Mouse (Mus musculus) stomach, postnatal 0 days (tissue): ENCODE measurements around the gene Naga. TPM values are rescaled to one million over a fixed set of nuclear protein-coding genes. Genes with fewer than 3 reads are reported as not detected.
A peak's percentile ranks its signal among the peaks of the same experiment; 100 is the strongest.

Source experiments
- ATAC-seq: fragments of 200-750 bp; cut with Nextera tagmentation; 2 replicates; pipeline ENCODE4 v1.8.0; 2017; ENCODE audit not compliant: low FRiP score, low TSS enrichment
- DNase-seq: peaks from one replicate; pipeline ENCODE4 v3.0.0-alpha.2; 2016; ENCODE audit warnings: low spot score
- H3K27ac ChIP-seq: fragments of 300-500 bp; sonication (generic); replicated peaks from 2 replicates; pipeline ENCODE4 v1.5.1; 2014; ENCODE audit warnings: mild to moderate bottlenecking, control low read depth
- H3K27me3 ChIP-seq: fragments of 300-500 bp; sonication (generic); 2 replicates; pipeline ENCODE4 v1.6.1; 2014; ENCODE audit warnings: low read length; ENCODE audit not compliant: control insufficient read depth, insufficient read depth
- H3K36me3 ChIP-seq: fragments of 300-500 bp; sonication (generic); 2 replicates; pipeline ENCODE4 v1.6.1; 2014; ENCODE audit warnings: low read length, mixed read lengths; ENCODE audit not compliant: control insufficient read depth, insufficient read depth
- H3K4me1 ChIP-seq: fragments of 300-500 bp; sonication (generic); replicated peaks from 2 replicates; pipeline ENCODE4 v1.6.1; 2014; ENCODE audit warnings: antibody characterized with exemption; ENCODE audit not compliant: control insufficient read depth, insufficient read depth
- H3K4me2 ChIP-seq: fragments of 300-500 bp; sonication (generic); replicated peaks from 2 replicates; pipeline ENCODE4 v1.6.1; 2014; ENCODE audit warnings: low read depth, mild to moderate bottlenecking, control low read depth, moderate library complexity
- H3K4me3 ChIP-seq: fragments of 300-500 bp; sonication (generic); 2 replicates; pipeline ENCODE4 v1.5.1; 2014; ENCODE audit warnings: low read depth, low read length, control low read depth
- H3K9ac ChIP-seq: fragments of 300-500 bp; sonication (generic); 2 replicates; pipeline ENCODE4 v1.6.1; 2014; ENCODE audit warnings: mild to moderate bottlenecking, low read length, control low read depth, mixed read lengths
- H3K9me3 ChIP-seq: fragments of 300-500 bp; sonication (generic); 2 replicates; pipeline ENCODE4 v1.6.1; 2016; ENCODE audit warnings: low read length; ENCODE audit not compliant: control insufficient read depth
- CTCF ChIP-seq: IDR thresholded peaks from 2 replicates; pipeline ENCODE4 v1.5.1; 2016; ENCODE audit warnings: antibody characterized with exemption, low read depth, mild to moderate bottlenecking, moderate library complexity
- EP300 ChIP-seq: optimal IDR thresholded peaks from 2 replicates; pipeline ENCODE3; 2016; ENCODE audit warnings: antibody characterized with exemption
- WGBS: fragments of 180-500 bp; shearing (Covaris S2); extraction: QIAGEN DNeasy Blood & Tissue Kit; methylation state at CpG from one replicate; pipeline ENCODE4 v1.1.7; 2014; 5-methylcytosine and 5-hydroxymethylcytosine counted together
- polyA plus RNA-seq: library from polyadenylated mRNA; unstranded; fragments of >200 nt; fragmentation: Nextera tagmentation; extraction: Ambion mirVana; gene quantifications from 2 replicates; pipeline ENCODE4 v1.2.1, GENCODE M21; 2015

The Naga gene
- polyA plus RNA-seq, 1 experiment from 2014 or later, result 83.1 TPM

DNA sequence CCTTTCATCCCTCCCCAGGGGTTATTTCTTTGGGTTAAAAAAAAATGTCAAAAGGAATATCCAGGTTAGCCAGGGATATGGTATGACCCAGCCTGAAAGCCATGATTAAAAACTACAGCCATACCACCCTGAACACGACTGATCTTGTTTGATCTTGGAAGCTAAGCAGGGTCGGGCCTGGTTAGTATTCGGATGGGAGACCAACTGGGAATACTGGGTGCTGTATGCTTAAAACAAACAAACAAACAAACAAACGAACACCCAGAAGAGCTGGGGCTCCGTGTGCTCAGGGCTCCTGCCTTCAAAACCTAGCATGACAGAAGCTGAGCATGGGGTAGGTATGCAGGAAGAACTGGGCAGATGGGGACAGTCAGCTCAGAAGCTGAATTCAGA, 3.8 kb upstream of the Naga start:
- peak overlapping the region; percentile 83; the same call in 1 of the 2 replicates for H3K9ac ChIP-seq
- WGBS, result 70% methylated on average over 5 of the region's 5 CpGs
- H3K4me3 ChIP-seq, result no peak overlapping the region

DNA sequence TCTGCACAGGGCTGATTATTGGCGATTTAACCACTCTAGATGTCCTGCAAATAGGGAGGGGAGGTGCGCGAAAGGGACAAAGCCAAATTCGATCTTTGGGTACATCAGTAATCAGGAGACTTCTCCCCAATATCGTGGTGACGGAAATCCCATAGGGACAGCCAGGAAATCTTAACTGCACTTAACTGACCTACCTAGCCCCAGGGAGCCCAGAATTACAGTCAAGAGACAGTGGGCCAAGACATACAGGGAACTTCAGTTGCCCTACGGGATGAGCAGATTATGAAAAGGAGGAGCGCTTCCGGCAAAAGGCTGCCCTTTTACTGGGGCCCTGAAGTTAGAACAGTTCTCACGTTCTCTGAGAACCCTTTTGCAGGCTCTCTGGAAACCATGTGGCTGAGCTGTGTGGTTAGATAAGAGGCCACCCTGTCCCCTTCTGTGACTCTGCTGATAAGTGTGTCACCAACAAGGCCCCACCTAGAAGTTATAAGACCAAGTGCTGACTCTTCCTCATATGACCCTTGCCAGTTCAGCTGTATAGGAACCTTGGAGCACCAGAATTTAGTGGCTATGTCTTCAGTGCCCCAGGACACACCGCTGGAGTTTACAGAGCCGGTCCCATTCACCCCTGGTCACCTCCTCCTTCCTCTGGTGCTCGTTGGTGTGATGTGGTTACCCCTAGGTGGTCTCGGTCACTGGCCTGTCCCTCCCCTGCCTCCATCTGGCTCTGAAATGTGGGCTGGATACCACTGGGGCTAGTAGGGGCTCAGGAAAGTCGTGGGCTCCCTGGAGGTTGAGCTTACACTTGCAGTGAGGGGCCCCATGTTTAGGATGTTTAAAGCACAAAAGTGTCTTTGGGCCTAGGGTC, 3.2 kb upstream of the Naga start:
- peak overlapping the region; percentile 92 for H3K4me2 ChIP-seq
- no peak for TF ChIP-seq EP300
- no peak for TF ChIP-seq CTCF
- H3K9me3 ChIP-seq, result no peaks in the 10 kb centered on the region
- peaks cover 10% of the 10 kb centered on the region for H3K4me1 ChIP-seq
- DNase-seq, result no peak
- peak overlapping the region; percentile 56 for H3K4me3 ChIP-seq
- no peak for ATAC-seq
- peak overlapping the region; percentile 83 for H3K9ac ChIP-seq
- H3K27me3 ChIP-seq, result no peaks in the 10 kb centered on the region
- WGBS, result 40% methylated on average over 15 of the region's 15 CpGs
- H3K27ac ChIP-seq, result peak overlapping the region; percentile 91
- H3K36me3 ChIP-seq, result peaks cover 1% of the 10 kb centered on the region; the same call in 1 of the 2 replicates

More for the DNA sequence above, 3.8 kb upstream of the Naga start:
- Histone ChIP-seq H3K27ac (peak overlapping the region; percentile 91; the same call in 1 of the 2 replicates), H3K4me1 (peaks cover 14% of the 10 kb centered on the region), H3K36me3 (no peaks in the 10 kb centered on the region), H3K27me3 (no peaks in the 10 kb centered on the region), H3K9me3 (no peaks in the 10 kb centered on the region), H3K4me2 (peak overlapping the region; percentile 92; the same call in 1 of the 2 replicates)
- no peak for DNase-seq
- ATAC-seq, result no peak
- TF ChIP-seq EP300, result no peak
- TF ChIP-seq CTCF, result no peak

DNA sequence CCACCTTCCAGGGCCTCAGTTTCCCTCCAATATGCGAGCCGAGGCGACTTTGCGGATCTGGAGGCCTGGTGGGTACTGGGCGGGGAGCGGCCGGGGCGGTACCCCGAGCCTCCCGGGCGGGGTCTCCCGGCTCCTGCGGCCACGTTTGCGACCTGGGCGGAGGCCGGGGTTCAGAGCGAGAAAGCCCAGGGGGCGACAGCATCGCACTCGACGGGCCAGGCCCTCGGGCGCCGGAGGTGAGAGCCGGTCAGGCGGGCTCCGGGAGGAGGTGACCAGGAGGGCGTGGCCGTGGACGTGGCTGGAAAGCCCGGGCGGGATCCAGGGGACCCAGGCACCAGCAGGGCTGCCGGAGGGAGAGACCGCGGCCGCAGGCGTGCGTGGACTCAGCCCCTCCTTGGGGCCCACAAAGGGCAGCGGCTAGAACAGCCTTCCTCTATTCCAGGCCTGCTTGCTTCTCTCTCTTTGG, 2.3 kb upstream of the Naga start:
- TF ChIP-seq EP300, result no peak
- TF ChIP-seq CTCF, result peak; percentile 31; the same call in 1 of the 2 replicates
- peak overlapping the region; percentile 56 for H3K4me3 ChIP-seq
- H3K27me3 ChIP-seq, result no peaks in the 10 kb centered on the region
- H3K4me1 ChIP-seq, result peaks cover 6% of the 10 kb centered on the region
- H3K9ac ChIP-seq, result peak overlapping the region; percentile 83
- DNase-seq (peak; percentile 84), ATAC-seq (peak; percentile 19)
- H3K36me3 ChIP-seq, result peaks cover 3% of the 10 kb centered on the region; the same call in 1 of the 2 replicates
- WGBS, result 0% methylated on average over 30 of the region's 40 CpGs
- H3K4me2 ChIP-seq, result peak overlapping the region; percentile 92
- no peaks in the 10 kb centered on the region for H3K9me3 ChIP-seq
- peak overlapping the region; percentile 91 for H3K27ac ChIP-seq

DNA sequence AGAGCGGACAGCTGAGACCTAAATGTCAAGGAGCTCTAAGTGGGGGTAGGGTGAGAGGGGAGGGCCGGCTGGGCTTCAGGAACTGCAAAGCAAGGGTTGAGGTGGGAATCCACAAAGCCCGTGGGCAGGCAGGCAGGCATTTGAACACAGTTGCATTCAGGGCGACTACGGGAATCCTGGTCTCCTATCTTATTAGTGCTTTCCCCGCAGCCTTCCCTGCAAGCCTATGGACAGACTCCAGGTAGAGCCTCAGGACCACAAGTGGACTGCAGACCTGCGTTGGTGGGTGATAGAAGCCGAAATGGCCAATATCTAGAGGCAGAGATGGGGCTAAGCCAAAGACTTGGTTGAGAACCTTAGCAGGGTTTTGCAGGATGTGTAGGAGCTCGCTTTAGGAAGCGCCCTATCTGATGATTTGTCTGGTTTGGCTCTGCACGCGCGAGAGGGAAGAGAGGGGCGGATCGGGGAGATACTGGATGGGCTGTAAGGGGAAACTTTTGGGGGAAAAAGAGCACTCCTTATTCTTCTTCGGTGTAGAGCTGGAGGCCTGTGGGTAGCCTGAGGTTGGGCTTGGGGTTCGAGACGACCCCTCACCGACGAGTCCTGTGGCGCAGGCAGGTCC, 1.8 kb upstream of the Naga start:
- Histone ChIP-seq H3K27ac (peak overlapping the region; percentile 91), H3K4me1 (peaks cover 6% of the 10 kb centered on the region), H3K36me3 (peaks cover 6% of the 10 kb centered on the region; the same call in 1 of the 2 replicates), H3K9ac (peak overlapping the region; percentile 83), H3K27me3 (no peaks in the 10 kb centered on the region), H3K9me3 (no peaks in the 10 kb centered on the region), H3K4me2 (peak overlapping the region; percentile 92), H3K4me3 (peak overlapping the region; percentile 56)
- ATAC-seq (no peak), DNase-seq (no peak)
- 31% methylated on average over 20 of the region's 21 CpGs for WGBS
- TF ChIP-seq CTCF (no peak), EP300 (no peak)

DNA sequence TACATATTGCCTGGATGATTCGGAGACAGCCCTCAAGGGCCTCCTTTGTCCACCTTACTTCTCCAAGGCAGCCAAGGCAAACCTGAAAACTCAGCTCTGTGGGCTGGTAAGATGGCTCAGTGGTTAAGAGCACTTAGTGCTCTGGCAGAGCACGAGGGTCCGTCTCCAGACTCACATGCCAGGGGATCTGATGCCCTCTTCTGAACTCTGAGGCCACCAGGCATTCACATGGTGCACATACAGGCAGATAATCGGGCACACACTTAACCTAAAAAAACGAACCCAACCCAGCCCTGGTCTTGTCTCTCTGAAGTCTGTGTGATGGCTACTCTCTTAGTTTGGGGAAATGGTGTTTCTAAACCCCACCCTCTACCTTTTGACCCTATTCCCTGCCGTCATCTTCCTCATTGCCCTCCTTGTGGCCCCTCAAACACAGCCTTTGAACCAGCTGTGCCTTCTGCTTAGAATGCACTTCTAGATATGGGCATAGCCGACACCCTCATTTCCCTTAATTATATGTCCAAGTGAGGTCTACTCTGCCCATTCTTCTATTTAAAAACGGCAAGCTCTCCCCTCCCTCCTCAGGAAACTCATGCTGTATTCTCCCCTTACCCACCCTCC, 1.0 kb upstream of the Naga start:
- no peak overlapping the region for H3K4me2 ChIP-seq
- H3K4me3 ChIP-seq, result no peak overlapping the region
- no peaks in the 10 kb centered on the region for H3K27me3 ChIP-seq
- H3K9ac ChIP-seq, result no peak overlapping the region
- H3K27ac ChIP-seq, result no peak overlapping the region
- ATAC-seq, result no peak
- 67% methylated on average over 8 of the region's 8 CpGs for WGBS
- no peaks in the 10 kb centered on the region for H3K9me3 ChIP-seq
- DNase-seq, result no peak
- H3K36me3 ChIP-seq, result peaks cover 12% of the 10 kb centered on the region; the same call in 1 of the 2 replicates
- peaks cover 6% of the 10 kb centered on the region for H3K4me1 ChIP-seq
- no peak for TF ChIP-seq EP300
- no peak for TF ChIP-seq CTCF
